Mouse (Mus musculus): ENCODE data around the gene Tram2.

DNA sequence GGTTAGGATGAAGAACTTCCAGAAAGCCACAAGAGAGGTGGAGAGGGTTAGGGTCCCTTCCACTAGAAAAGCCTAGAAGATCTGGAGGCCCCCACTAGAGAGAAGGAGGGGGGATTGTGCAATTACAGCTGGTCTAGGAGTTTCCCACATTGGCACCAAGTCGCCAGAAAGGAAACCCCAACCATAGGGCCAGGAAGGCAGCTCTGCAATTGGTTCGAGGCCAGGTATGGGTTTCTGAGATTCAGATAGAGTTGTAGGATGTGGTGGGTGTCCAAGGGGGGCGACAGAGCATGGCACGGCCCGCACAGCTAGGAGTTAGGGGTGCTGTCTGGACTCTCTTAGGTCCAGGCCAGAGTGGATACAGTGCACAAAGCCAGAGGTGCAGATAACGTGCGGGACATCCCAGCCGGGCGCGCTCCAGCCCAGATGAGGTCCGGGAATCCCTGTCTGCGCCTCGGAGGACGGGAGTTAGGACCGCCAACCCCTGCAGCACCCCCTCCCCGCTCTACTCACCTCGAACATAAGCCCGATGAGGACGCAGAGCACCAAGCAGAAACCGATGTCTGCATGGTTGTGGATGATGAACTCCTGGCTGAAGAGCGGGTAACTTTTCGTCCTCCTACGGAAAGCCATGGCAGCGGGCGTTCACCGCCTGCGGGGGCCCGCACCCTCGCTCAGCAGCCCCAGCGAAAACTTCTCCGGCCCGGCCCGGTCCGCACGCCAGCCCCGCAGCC lies 381 bp downstream of the Tram2 start:
- TF ChIP-seq CTCF (IDR thresholded peaks at IDR 0.05; ENCODE audit: control insufficient read depth, insufficient read depth, low read length) (no peak), POLR2A (IDR thresholded peaks at IDR 0.05; ENCODE audit: borderline replicate concordance, control insufficient read depth, low read depth, low read length) (0 out of 2 replicates have a peak, but pooled peaks have one; percentile 17)

Measured in bone marrow, adult 2 months (tissue).